Mouse (Mus musculus): ENCODE results near the gene Lat2. TPM values are rescaled to one million over a fixed set of nuclear protein-coding genes. Genes with fewer than 3 reads are reported as not detected.

Lat2 gene
- total RNA-seq, 2 experiments from 2014 or later = 3.0 to 3.3 TPM

Small RNA genes lying within 50 kb of the gene (microRNA-seq; reads per million reads assigned to microRNA genes)
- 0 reads per million in 2 experiments for gene Mir7228

Other genes with a start within 250 kb of the Lat2 start
- 10 to 100 TPM; 28.6 to 30.9 TPM for gene Gtf2ird1, start 158.3 kb downstream of the Lat2 start, total RNA-seq (2021)
- 10 to 100 TPM; 10.2 to 10.3 TPM for gene Clip2, start 62.6 kb downstream of the Lat2 start, total RNA-seq (2021)
- gene Syna, start 54.9 kb downstream of the Lat2 start, total RNA-seq (2021) = not detected
- gene Rfc2, start 33.7 kb downstream of the Lat2 start, total RNA-seq (2021) = 10 to 100 TPM; 26.5 to 28.3 TPM
- gene Eif4h, start 24.5 kb upstream of the Lat2 start, total RNA-seq (2021) = 100 to 1,000 TPM; 165 to 170 TPM
- 1 to 10 TPM; 7.3 to 8.1 TPM for gene Limk1, start 73.6 kb upstream of the Lat2 start, total RNA-seq (2021)
- gene Eln, start 132.3 kb upstream of the Lat2 start, total RNA-seq (2021) = 100 to 1,000 TPM; 409 to 606 TPM

Data from heart, postnatal 14 days (tissue).